Mouse (Mus musculus) megakaryocyte, embryonic 14.5 days (primary cell): ENCODE results near the gene Krba1.

Experiments
- FLI1 ChIP-seq: IDR thresholded peaks from 2 replicates; pipeline ENCODE4 v1.6.1; 2012; ENCODE audit warnings: low read length, inconsistent platforms, mixed read lengths
- GATA1 ChIP-seq: IDR thresholded peaks from 3 replicates; pipeline ENCODE4 v1.6.1; 2012; ENCODE audit warnings: mixed read lengths, low read length, inconsistent platforms, borderline replicate concordance

DNA sequence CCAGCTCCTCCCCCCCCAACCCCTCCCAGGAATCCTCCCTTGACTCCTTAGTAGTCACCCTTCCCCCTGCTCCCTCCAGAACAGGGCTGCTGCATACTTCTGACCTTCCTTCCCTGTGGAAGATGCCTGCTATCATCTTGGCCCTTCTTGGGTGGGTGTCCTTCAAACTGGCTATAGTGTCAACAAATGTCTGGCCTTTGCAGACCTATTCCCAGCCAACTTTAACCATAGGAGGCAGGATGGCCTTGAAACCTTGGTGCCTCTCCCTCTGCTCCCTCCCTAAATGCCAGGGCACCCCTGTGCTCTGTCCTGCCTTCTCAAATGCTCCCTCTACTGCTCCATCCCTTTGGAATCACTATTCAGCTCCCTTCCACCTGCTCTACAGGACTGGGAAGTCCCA is 44.3 kb downstream of the Krba1 start:
- TF ChIP-seq GATA1 (no peak), FLI1 (no peak)
